Mouse (Mus musculus) forebrain, embryonic 12.5 days (tissue): ENCODE data around the gene Apoa5. TPM values are rescaled to one million over a fixed set of nuclear protein-coding genes. Genes with fewer than 3 reads are reported as not detected.

Experiments used
- ATAC-seq: fragments of 200-750 bp; cut with Nextera tagmentation; 2 replicates; pipeline ENCODE4 v1.8.0; 2017; ENCODE audit warnings: moderate TSS enrichment; ENCODE audit not compliant: low FRiP score
- H3K27ac ChIP-seq: fragments of 300-500 bp; sonication (generic); 2 replicates; pipeline ENCODE4 v1.5.1; 2016; ENCODE audit warnings: mild to moderate bottlenecking
- H3K27me3 ChIP-seq: fragments of 300-500 bp; sonication (generic); 2 replicates; pipeline ENCODE4 v1.6.1; 2016; ENCODE audit warnings: mild to moderate bottlenecking
- H3K36me3 ChIP-seq: fragments of 300-500 bp; sonication (generic); replicated peaks from 2 replicates; pipeline ENCODE4 v1.6.1; 2016; ENCODE audit warnings: mild to moderate bottlenecking
- H3K4me1 ChIP-seq: fragments of 300-500 bp; sonication (generic); 2 replicates; pipeline ENCODE4 v1.6.1; 2016
- H3K4me2 ChIP-seq: fragments of 300-500 bp; sonication (generic); 2 replicates; pipeline ENCODE4 v1.6.1; 2016; ENCODE audit warnings: mild to moderate bottlenecking, moderate library complexity
- H3K4me3 ChIP-seq: fragments of 300-500 bp; sonication (generic); replicated peaks from 2 replicates; pipeline ENCODE4 v1.5.1; 2016; ENCODE audit warnings: mild to moderate bottlenecking
- H3K9ac ChIP-seq: fragments of 300-500 bp; sonication (generic); 2 replicates; pipeline ENCODE4 v1.6.1; 2016; ENCODE audit warnings: mild to moderate bottlenecking
- H3K9me3 ChIP-seq: fragments of 300-500 bp; sonication (generic); 2 replicates; pipeline ENCODE4 v1.6.1; 2016
- WGBS: fragments of 180-500 bp; shearing (Covaris S2); methylation state at CpG from one replicate; pipeline ENCODE4 v1.1.7; 2016; 5-methylcytosine and 5-hydroxymethylcytosine counted together
- polyA plus RNA-seq: library from polyadenylated mRNA; unstranded; fragments of >200 nt; fragmentation: Nextera tagmentation; extraction: Ambion mirVana; gene quantifications from 2 replicates; pipeline ENCODE4 v1.2.1, GENCODE M21; 2016

Apoa5 gene
- polyA plus RNA-seq, 1 experiment from 2014 or later, result not detected

DNA sequence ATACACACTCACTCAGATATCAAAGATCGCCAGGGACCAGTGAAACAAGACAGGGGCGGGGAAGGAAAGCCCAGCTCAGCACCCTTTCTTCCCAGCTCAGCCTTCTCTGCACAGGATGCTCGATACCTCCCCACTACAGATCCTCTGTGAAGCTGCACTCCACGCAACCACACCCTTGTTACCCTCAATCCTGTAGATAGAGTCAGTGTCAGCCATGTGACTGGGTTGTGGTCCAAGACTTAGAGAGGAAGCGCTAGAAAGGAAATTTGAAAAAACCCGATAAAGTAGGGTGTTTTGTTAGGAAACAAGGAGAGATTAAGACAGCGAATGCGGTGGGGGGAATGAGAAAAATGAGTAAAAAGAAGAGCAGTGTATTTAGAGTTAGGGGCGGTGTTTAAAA is 3.6 kb downstream of the Apoa5 start:
- ATAC-seq, result no peak
- H3K36me3 ChIP-seq, result peaks cover 27% of the 10 kb centered on the region

DNA sequence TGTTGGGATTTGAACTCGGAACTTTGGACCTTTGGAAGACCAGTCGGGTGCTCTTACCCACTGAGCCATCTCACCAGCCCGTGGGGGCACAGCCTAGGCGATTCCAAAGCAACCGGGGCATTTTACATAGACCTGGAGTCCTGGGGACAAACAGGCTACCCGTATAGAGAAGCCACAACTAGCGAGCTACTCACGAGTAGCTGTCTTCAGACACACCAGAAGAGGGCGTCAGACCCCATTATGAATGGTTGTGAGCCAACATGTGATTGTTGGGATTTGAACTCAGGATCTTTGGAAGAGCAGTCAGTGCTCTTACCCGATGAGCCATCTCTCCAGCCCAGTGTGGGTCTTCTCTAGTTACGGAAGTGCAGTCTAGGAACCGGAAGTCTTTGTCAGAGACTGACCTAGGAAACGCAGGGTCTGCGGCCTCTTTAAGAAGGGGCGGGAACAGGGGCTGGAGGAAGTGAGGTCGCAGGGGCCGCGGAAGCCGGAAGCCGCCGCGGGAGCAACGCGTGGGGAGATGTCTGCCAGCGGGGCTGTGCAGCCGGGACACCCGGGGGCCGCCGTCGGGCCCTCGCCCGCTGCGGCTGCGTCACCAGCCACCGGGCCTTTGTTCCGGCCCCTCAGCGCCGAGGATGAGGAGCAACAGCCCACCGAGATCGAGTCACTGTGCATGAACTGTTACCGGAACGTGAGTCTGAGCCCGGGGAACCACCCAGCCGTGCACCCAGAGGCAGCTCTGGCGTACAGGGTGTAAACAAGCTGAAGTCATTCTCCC is 4.4 kb downstream of the Apoa5 start, which contains the start of gene Zpr1:
Zpr1 (plus strand) TSS at position 388 of the 778 bp plus-strand sequence.
- peak within 1 kb of the TSS; percentile 77 for H3K9ac ChIP-seq
- peak within 1 kb of the TSS; percentile 93 for H3K4me3 ChIP-seq
- peak within 1 kb of the TSS; percentile 61 for H3K27ac ChIP-seq
- peak; percentile 95 for ATAC-seq
- 6% methylated on average over 45 of the region's 45 CpGs for whole genome bisulfite sequencing
- H3K4me1 ChIP-seq, result peaks cover 13% of the 10 kb centered on the region
- H3K36me3 ChIP-seq, result peaks cover 35% of the 10 kb centered on the region
- peaks cover 26% of the 10 kb centered on the region for H3K27me3 ChIP-seq
- peak within 1 kb of the TSS; percentile 98 for H3K4me2 ChIP-seq
- no peaks in the 10 kb centered on the region for H3K9me3 ChIP-seq

More for the DNA sequence above, 3.6 kb downstream of the Apoa5 start:
- Histone ChIP-seq H3K27ac (no peak overlapping the region), H3K9ac (no peak overlapping the region), H3K27me3 (peaks cover 26% of the 10 kb centered on the region), H3K4me3 (no peak overlapping the region), H3K4me2 (no peak overlapping the region), H3K4me1 (peaks cover 13% of the 10 kb centered on the region), H3K9me3 (no peaks in the 10 kb centered on the region)
- 91% methylated on average over 9 of the region's 9 CpGs for WGBS

DNA sequence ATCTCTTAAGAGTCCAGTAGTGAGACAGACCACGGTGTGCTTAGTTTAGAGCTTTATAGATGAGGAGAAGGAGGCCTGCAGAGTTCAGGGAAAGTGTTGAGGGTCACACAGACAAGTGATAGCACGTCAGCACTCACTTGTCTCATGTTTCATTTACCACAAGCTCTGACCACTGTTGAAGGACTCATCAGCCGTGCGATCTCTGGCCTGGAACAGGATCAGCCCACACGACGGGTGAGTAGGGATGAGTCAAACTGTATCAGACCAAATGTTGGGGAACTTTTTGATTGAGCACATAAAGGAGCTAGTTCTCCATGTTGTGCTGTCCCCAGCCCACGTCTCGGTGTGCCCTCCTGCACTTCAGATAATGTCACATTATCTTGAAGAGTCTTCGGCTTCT is 6.1 kb downstream of the Apoa5 start:
- 91% methylated on average over 9 of the region's 9 CpGs for WGBS
- H3K4me2 ChIP-seq, result no peak overlapping the region
- ATAC-seq, result no peak
- peaks cover 48% of the 10 kb centered on the region for H3K36me3 ChIP-seq
- H3K4me1 ChIP-seq, result peaks cover 13% of the 10 kb centered on the region
- H3K27me3 ChIP-seq, result peaks cover 16% of the 10 kb centered on the region
- no peak overlapping the region for H3K27ac ChIP-seq
- no peak overlapping the region for H3K9ac ChIP-seq
- H3K9me3 ChIP-seq, result no peaks in the 10 kb centered on the region
- no peak overlapping the region for H3K4me3 ChIP-seq

DNA sequence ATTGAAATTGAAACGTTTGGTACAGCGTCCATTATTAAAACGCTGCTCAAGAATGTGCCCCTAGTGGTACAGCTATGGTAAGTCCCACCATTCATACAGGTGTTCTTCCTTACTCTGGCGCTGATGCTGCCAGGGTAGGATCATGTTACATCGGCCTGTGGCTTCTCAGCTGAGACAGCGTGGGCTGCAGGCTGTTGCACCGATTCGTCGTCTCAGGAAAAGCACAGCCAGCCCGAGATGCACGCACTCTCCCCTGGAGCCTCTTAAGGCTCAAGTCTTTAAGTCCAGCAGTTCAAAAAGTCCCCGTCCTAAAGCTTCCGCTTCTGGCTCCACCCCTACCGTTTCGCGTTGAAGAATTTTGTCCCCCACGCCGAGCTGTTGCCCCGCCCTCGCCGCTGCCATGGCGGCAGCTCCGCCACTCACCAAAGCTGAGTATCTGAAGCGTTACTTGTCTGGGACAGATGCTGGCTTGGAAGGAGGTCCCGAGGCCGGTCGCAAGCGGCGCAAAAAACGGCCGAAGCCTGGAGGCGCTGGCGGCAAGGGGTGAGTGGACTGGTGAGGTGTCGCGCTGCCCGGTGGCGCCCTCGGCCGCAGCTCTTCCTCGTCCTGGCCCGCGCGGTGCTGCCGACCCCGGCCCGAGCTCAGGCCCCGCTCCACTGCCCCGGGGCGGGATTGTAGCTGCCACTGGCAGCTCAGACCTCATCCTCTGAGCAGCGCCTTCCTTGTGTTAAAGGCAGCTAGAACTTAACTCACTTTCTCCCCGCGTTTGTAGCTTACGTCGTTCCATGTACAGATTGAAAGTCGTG is 14.4 kb downstream of the Apoa5 start, which contains the start of gene Bud13:
Bud13 (plus strand) TSS at position 378 of the 806 bp plus-strand sequence.
- Histone ChIP-seq H3K9ac (peak within 1 kb of the TSS; percentile 92), H3K27me3 (no peaks in the 10 kb centered on the region), H3K9me3 (no peaks in the 10 kb centered on the region), H3K4me3 (peak within 1 kb of the TSS; percentile 93), H3K4me1 (peaks cover 8% of the 10 kb centered on the region), H3K27ac (peak within 1 kb of the TSS; percentile 81), H3K4me2 (peak within 1 kb of the TSS; percentile 61), H3K36me3 (peaks cover 56% of the 10 kb centered on the region)
- ATAC-seq, result peak; percentile 91
- WGBS, result under 1% methylated on average over 55 of the region's 55 CpGs

DNA sequence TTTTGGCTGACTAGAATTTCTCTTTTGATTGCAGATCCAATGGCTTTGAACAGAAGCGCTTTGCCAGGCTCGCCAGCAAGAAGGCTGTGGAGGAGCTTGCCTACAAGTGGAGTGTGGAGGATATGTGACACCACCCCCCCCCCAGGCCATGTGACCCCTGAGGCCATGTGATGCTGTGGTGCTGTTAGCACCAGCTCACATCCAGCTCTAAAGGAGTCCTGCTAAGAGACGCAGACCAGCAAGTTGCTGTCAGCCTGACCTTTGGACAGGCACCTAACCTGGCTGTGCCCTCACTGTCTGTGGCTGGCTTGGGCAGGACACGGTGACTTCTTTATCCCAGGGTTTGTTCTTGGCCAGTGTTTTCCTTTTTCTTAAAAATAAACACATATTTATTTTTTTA is 29.9 kb downstream of the Apoa5 start:
- no peaks in the 10 kb centered on the region for H3K27me3 ChIP-seq
- no peak overlapping the region for H3K9ac ChIP-seq
- ATAC-seq, result no peak
- H3K27ac ChIP-seq, result no peak overlapping the region
- 90% methylated on average over 4 of the region's 4 CpGs for WGBS
- H3K4me1 ChIP-seq, result no peaks in the 10 kb centered on the region
- H3K4me3 ChIP-seq, result no peak overlapping the region
- no peaks in the 10 kb centered on the region for H3K9me3 ChIP-seq
- H3K36me3 ChIP-seq, result peaks cover 58% of the 10 kb centered on the region
- no peak overlapping the region for H3K4me2 ChIP-seq

DNA sequence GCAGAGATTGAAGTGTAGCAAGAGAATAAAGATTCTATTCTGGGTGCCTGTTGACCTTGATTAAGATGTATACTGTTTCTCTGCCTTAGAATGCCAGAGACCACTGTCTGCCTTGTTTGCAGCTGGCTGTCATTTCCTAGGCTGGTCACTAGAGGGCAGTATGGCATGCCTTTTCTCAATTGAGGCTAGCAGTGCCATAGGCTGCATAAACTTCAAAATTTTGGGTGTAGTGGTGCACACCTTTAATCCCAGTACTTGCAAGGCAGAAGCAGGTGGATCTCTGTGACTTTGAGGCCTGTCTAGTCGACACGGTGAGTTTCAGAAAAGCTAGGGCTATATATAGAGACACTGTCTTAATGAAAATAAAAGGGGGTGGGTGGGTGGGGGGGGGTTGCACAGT is 33.7 kb downstream of the Apoa5 start:
- no peaks in the 10 kb centered on the region for H3K27me3 ChIP-seq
- H3K9me3 ChIP-seq, result no peaks in the 10 kb centered on the region
- no peaks in the 10 kb centered on the region for H3K4me1 ChIP-seq
- 12% methylated on average over 2 of the region's 2 CpGs for WGBS
- H3K4me2 ChIP-seq, result no peak overlapping the region
- no peak overlapping the region for H3K27ac ChIP-seq
- peaks cover 26% of the 10 kb centered on the region for H3K36me3 ChIP-seq
- peak; percentile 51; the same call in 1 of the 2 replicates for ATAC-seq
- no peak overlapping the region for H3K4me3 ChIP-seq
- H3K9ac ChIP-seq, result no peak overlapping the region

DNA sequence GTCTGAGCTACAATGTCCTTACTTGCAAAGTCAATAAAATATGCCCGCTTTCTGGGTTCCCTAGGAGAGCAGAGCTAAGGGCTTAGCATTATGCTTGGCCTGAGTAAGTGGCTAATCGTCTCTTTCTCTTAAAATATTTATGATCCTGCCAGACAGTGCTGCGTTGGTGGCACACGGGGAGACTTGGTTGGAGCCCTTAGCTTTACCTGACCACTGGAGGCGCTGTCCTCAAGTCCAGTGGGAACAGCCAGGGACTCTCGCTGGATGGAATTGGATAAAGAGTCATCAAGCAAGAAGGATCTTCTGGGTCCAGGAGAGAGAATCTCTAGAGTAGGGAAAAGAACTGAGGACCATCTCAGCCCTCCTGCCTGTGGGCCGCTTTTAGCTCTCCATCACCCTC is 40.7 kb downstream of the Apoa5 start:
- 11% methylated on average over 7 of the region's 7 CpGs for WGBS
- ATAC-seq, result no peak
- Histone ChIP-seq H3K9me3 (no peaks in the 10 kb centered on the region), H3K27ac (no peak overlapping the region), H3K4me3 (no peak overlapping the region), H3K36me3 (no peaks in the 10 kb centered on the region), H3K4me1 (peaks cover 3% of the 10 kb centered on the region; the same call in 1 of the 2 replicates), H3K27me3 (peaks cover 16% of the 10 kb centered on the region), H3K4me2 (no peak overlapping the region), H3K9ac (no peak overlapping the region)

DNA sequence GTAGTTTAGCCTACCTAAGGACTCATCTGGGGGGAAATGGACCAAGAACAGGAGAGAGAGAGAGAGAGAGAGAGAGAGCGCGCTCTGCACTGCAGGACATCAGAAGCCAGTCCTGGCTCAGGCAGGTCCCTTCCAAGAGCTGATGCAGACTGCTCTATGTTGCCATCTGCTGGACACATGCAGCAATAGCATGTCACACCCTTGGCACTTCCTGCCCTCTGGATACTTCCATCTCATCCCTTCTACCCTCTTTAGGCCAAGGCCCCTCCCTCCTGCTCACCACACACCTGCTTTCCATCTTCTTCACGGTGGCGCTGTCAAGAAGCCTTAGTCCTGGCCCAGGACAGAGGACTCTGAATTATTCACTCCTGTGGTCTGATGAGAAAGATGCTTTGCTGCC is 46.1 kb downstream of the Apoa5 start:
- no peak overlapping the region for H3K9ac ChIP-seq
- H3K4me3 ChIP-seq, result no peak overlapping the region
- H3K4me1 ChIP-seq, result peaks cover 29% of the 10 kb centered on the region
- no peaks in the 10 kb centered on the region for H3K36me3 ChIP-seq
- WGBS, result 4% methylated on average over 4 of the region's 4 CpGs
- H3K4me2 ChIP-seq, result no peak overlapping the region
- H3K27ac ChIP-seq, result no peak overlapping the region
- H3K9me3 ChIP-seq, result no peaks in the 10 kb centered on the region
- peaks cover 6% of the 10 kb centered on the region for H3K27me3 ChIP-seq
- peak; percentile 42; the same call in 1 of the 2 replicates for ATAC-seq

DNA sequence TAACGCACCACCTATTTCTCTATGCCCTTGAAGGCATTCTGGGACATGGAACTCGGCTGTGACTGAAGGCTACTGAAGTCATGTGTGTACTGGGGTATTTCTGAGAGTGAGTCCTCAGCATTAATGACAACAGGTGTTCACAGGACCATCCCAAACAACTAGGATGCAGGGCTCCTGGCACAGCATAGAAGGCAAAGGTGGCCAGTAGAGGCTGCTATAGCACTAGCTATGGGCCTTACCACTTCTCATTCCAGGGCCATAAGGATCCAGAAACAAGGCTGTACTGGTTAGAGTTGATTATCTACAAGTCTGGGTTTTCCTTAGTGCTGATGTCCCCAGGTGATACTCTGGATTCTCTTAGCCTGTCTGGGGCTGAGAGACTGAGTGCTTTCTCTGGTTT is 46.5 kb downstream of the Apoa5 start:
- peaks cover 5% of the 10 kb centered on the region; the same call in 1 of the 2 replicates for H3K27me3 ChIP-seq
- no peak overlapping the region for H3K9ac ChIP-seq
- 0 out of 2 replicates have a peak, but pooled peaks cover 2% of the 10 kb centered on the region for H3K9me3 ChIP-seq
- no peak overlapping the region for H3K4me3 ChIP-seq
- H3K4me2 ChIP-seq, result no peak overlapping the region
- H3K4me1 ChIP-seq, result peaks cover 29% of the 10 kb centered on the region
- no peak overlapping the region for H3K27ac ChIP-seq
- 48% methylated on average over 2 of the region's 2 CpGs for WGBS
- H3K36me3 ChIP-seq, result no peaks in the 10 kb centered on the region
- no peak for ATAC-seq

DNA sequence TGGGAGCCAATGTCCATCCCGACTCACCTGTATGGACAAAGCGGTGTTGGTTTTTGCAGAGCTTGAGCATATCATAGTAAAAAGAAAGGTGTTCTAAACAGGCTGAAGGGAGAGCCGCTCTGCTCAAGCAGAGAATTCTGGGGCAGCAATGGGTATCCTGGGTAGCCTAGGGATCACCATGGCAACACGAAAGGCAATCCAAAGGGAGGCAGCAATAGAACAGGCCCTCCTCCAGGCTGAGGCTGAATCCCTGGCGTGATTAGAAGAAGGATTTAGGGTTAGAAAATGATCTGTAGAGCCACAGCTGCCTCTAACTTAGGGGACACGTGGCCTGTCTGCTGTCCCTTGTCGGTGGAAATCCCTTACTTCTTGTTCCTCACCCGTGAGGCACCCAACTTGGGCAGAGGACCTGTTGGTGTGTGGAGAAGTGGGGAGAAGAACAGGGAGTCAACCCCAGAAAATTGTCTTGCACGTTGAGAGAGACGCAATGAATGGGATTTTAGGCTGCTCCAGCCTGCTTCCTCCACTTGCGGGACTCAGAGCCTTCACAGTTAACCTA is 47.5 kb downstream of the Apoa5 start:
- H3K9ac ChIP-seq, result no peak overlapping the region
- H3K9me3 ChIP-seq, result 0 out of 2 replicates have a peak, but pooled peaks cover 6% of the 10 kb centered on the region
- peak overlapping the region; percentile 26 for H3K4me2 ChIP-seq
- no peak overlapping the region for H3K4me3 ChIP-seq
- peak overlapping the region; percentile 76 for H3K27ac ChIP-seq
- H3K36me3 ChIP-seq, result no peaks in the 10 kb centered on the region
- H3K27me3 ChIP-seq, result peaks cover 5% of the 10 kb centered on the region; the same call in 1 of the 2 replicates
- peak; percentile 71 for ATAC-seq
- WGBS, result 18% methylated on average over 11 of the region's 11 CpGs
- peaks cover 29% of the 10 kb centered on the region for H3K4me1 ChIP-seq

DNA sequence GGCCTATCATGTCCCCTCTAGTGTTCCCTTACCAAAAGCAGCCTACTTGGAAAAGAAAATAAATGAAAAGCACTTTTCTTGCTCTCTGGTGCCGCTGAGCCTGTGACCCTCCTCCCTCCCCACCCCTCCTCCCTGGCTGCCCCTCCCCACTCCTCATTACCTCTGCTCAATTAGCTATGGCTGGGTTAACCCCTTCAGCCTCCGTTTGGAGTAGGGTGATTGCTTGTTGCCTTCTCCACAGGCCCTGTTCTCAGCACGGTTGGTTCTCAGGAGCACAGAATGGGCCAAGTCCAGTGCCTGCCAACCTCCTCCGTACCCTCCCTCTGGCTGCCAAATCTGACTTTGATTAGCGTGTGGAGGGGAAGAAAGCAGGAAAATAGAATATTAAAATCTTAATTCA is 48.0 kb downstream of the Apoa5 start:
- Histone ChIP-seq H3K4me3 (no peak overlapping the region), H3K9ac (no peak overlapping the region), H3K4me1 (peaks cover 29% of the 10 kb centered on the region), H3K36me3 (no peaks in the 10 kb centered on the region), H3K9me3 (0 out of 2 replicates have a peak, but pooled peaks cover 6% of the 10 kb centered on the region), H3K27ac (peak overlapping the region; percentile 76), H3K27me3 (peaks cover 5% of the 10 kb centered on the region; the same call in 1 of the 2 replicates), H3K4me2 (peak overlapping the region; percentile 26)
- ATAC-seq, result peak; percentile 66
- WGBS, result 5% methylated on average over 5 of the region's 5 CpGs

DNA sequence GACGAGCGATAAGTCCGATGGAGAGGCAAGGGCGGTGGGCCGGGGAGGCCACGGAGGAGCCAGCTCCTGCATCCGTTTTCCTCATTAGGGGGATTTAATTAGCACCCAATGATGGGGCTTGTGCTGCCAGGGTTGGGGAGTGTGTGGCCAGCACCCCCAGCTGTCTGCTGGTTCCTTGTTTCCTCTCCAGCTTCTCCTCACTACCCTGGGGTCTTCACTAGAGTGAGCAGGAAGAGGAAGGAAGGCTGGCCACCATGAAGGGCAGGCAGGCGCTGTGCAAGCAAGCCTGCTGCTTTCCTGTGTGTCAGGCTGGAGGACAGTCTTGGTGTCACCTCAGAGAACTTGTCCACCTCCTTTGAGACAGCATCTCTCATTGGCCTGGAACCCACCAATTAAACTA is 48.5 kb downstream of the Apoa5 start:
- H3K9ac ChIP-seq, result no peak overlapping the region
- ATAC-seq, result no peak; the same call in 1 of the 2 replicates
- 0 out of 2 replicates have a peak, but pooled peaks cover 6% of the 10 kb centered on the region for H3K9me3 ChIP-seq
- H3K4me3 ChIP-seq, result no peak overlapping the region
- H3K27ac ChIP-seq, result peak overlapping the region; percentile 76; the same call in 1 of the 2 replicates
- peaks cover 29% of the 10 kb centered on the region for H3K4me1 ChIP-seq
- H3K4me2 ChIP-seq, result no peak overlapping the region
- H3K36me3 ChIP-seq, result no peaks in the 10 kb centered on the region
- H3K27me3 ChIP-seq, result peaks cover 5% of the 10 kb centered on the region; the same call in 1 of the 2 replicates
- WGBS, result 36% methylated on average over 8 of the region's 8 CpGs
